ENCODE assay signal across 13 mouse cellular contexts in genomic region chr2:147365908-147366630, GRCm38 (mm10). TPM values are rescaled to one million over a fixed set of nuclear protein-coding genes. Genes with fewer than 3 reads are reported as not detected.
A peak's percentile ranks its signal among the peaks of the same experiment; 100 is the strongest.
DNase-seq lines count a peak whose midpoint lies in the region; ATAC-seq and TF ChIP-seq lines count a peak whose summit lies in the region.
"Had no signal": no experiment of that assay in that cellular context is flagged by ENCODE, and none has a peak within 500 bp of the region (broad histone marks: within the 10 kb centered on the region; RNA-seq: fewer than 3 reads in every experiment).

No protein-coding gene starts in this region.

- H3K27me3 ChIP-seq in heart, embryonic 12.5 days (replicated peaks) = peaks cover 91% of the 10 kb centered on the region
- peaks cover 92% of the 10 kb centered on the region for H3K27me3 ChIP-seq in midbrain, embryonic 12.5 days
- peaks cover 93% of the 10 kb centered on the region for H3K27me3 ChIP-seq in midbrain, postnatal 0 days (ENCODE audit: insufficient read depth, low read length)
- H3K27me3 ChIP-seq in hindbrain, embryonic 15.5 days = peaks cover 91% of the 10 kb centered on the region
- H3K27me3 ChIP-seq in neural tube, embryonic 15.5 days (replicated peaks) = peaks cover 91% of the 10 kb centered on the region

- H3K9ac ChIP-seq in heart, embryonic 12.5 days = no peak overlapping the region
- H3K9ac ChIP-seq in midbrain, embryonic 12.5 days (replicated peaks) = no peak overlapping the region
- no peak overlapping the region for H3K9ac ChIP-seq in midbrain, postnatal 0 days (replicated peaks; ENCODE audit: low read length, poor library complexity, severe bottlenecking)
- no peak overlapping the region for H3K9ac ChIP-seq in hindbrain, embryonic 15.5 days
- no peak overlapping the region for H3K9ac ChIP-seq in neural tube, embryonic 15.5 days (replicated peaks)

- H3K27ac ChIP-seq in heart, embryonic 12.5 days (ENCODE audit: poor library complexity, severe bottlenecking) = no peak overlapping the region
- H3K27ac ChIP-seq in midbrain, embryonic 12.5 days (replicated peaks) = no peak overlapping the region
- H3K27ac ChIP-seq in midbrain, postnatal 0 days (ENCODE audit: low read depth, low read length) = no peak overlapping the region
- no peak overlapping the region for H3K27ac ChIP-seq in hindbrain, embryonic 15.5 days (replicated peaks)
- H3K27ac ChIP-seq in neural tube, embryonic 15.5 days (replicated peaks) = no peak overlapping the region
- H3K27ac ChIP-seq in layer of hippocampus, adult 2 months = no peak overlapping the region
- H3K27ac ChIP-seq: macrophage had no signal

- H3K9me3 ChIP-seq in heart, embryonic 12.5 days (replicated peaks) = no peaks in the 10 kb centered on the region
- no peaks in the 10 kb centered on the region for H3K9me3 ChIP-seq in midbrain, embryonic 12.5 days
- 0 out of 2 replicates have a peak, but pooled peaks cover 3% of the 10 kb centered on the region for H3K9me3 ChIP-seq in midbrain, postnatal 0 days (ENCODE audit: low read length)
- H3K9me3 ChIP-seq in hindbrain, embryonic 15.5 days = no peaks in the 10 kb centered on the region
- no peaks in the 10 kb centered on the region for H3K9me3 ChIP-seq in neural tube, embryonic 15.5 days (replicated peaks)

- DNase-seq in heart, adult 18-20 months = no peak
- no peak for DNase-seq in midbrain, postnatal 0 days (ENCODE audit: low spot score)
- DNase-seq in kidney, adult 8-10 months = no peak
- DNase-seq in layer of hippocampus, adult 2 months (ENCODE audit: low spot score in 2 of 2) = no peak

- TF ChIP-seq CTCF in midbrain, postnatal 0 days (IDR thresholded peaks at IDR 0.05) = no peak
- TF ChIP-seq CTCF in layer of hippocampus, adult 2 months (conservative IDR thresholded peaks at IDR 0.05) = no peak

- ATAC-seq in heart, embryonic 12.5 days (ENCODE audit: insufficient number of reproducible peaks, low FRiP score) = no peak
- no peak for ATAC-seq in midbrain, embryonic 12.5 days (ENCODE audit: low FRiP score, low read depth)
- no peak for ATAC-seq in midbrain, postnatal 0 days (ENCODE audit: low FRiP score)
- ATAC-seq in hindbrain, embryonic 15.5 days (ENCODE audit: low FRiP score, low read depth) = no peak
- no peak for ATAC-seq in neural tube, embryonic 15.5 days (ENCODE audit: low FRiP score)
- ATAC-seq: CD4-positive, CD25-positive, alpha-beta regulatory T cell, adult 4 months had no signal

- peak overlapping the region; percentile 43; the same call in 1 of the 2 replicates for H3K4me3 ChIP-seq in heart, embryonic 12.5 days
- H3K4me3 ChIP-seq in midbrain, embryonic 12.5 days = 0 out of 2 replicates have a peak overlapping the region, but pooled peaks have one; percentile 32
- H3K4me3 ChIP-seq in midbrain, postnatal 0 days (ENCODE audit: low read depth, low read length) = no peak overlapping the region
- 0 out of 2 replicates have a peak overlapping the region, but pooled peaks have one; percentile 27 for H3K4me3 ChIP-seq in hindbrain, embryonic 15.5 days
- H3K4me3 ChIP-seq in neural tube, embryonic 15.5 days (replicated peaks) = peak overlapping the region; percentile 28
- no peak overlapping the region for H3K4me3 ChIP-seq in layer of hippocampus, adult 2 months

- 3% methylated on average over 36 of the region's 36 CpGs for WGBS in heart, embryonic 12.5 days
- 2% methylated on average over 35 of the region's 36 CpGs for WGBS in midbrain, embryonic 12.5 days
- WGBS in midbrain, postnatal 0 days = 2% methylated on average over 36 of the region's 36 CpGs
- WGBS in hindbrain, embryonic 15.5 days = 2% methylated on average over 36 of the region's 36 CpGs
- 1% methylated on average over 36 of the region's 36 CpGs for WGBS in neural tube, embryonic 15.5 days

- peak overlapping the region; percentile 73 for H3K4me2 ChIP-seq in heart, embryonic 12.5 days
- H3K4me2 ChIP-seq in midbrain, embryonic 12.5 days (replicated peaks) = no peak overlapping the region
- no peak overlapping the region for H3K4me2 ChIP-seq in midbrain, postnatal 0 days (ENCODE audit: low read depth, low read length, poor library complexity, severe bottlenecking)
- H3K4me2 ChIP-seq in hindbrain, embryonic 15.5 days = peak overlapping the region; percentile 51; the same call in 1 of the 2 replicates
- H3K4me2 ChIP-seq in neural tube, embryonic 15.5 days = peak overlapping the region; percentile 50; the same call in 1 of the 2 replicates

- H3K36me3 ChIP-seq in heart, embryonic 12.5 days = no peaks in the 10 kb centered on the region
- H3K36me3 ChIP-seq in midbrain, embryonic 12.5 days = no peaks in the 10 kb centered on the region
- no peaks in the 10 kb centered on the region for H3K36me3 ChIP-seq in midbrain, postnatal 0 days (ENCODE audit: insufficient read depth, low read length)
- H3K36me3 ChIP-seq in hindbrain, embryonic 15.5 days = no peaks in the 10 kb centered on the region
- no peaks in the 10 kb centered on the region for H3K36me3 ChIP-seq in neural tube, embryonic 15.5 days

- H3K4me1 ChIP-seq in heart, embryonic 12.5 days (replicated peaks) = peaks cover 23% of the 10 kb centered on the region
- peaks cover 10% of the 10 kb centered on the region; the same call in 1 of the 2 replicates for H3K4me1 ChIP-seq in midbrain, embryonic 12.5 days
- no peaks in the 10 kb centered on the region for H3K4me1 ChIP-seq in midbrain, postnatal 0 days (ENCODE audit: insufficient read depth, low read length)
- peaks cover 12% of the 10 kb centered on the region for H3K4me1 ChIP-seq in hindbrain, embryonic 15.5 days (replicated peaks)
- peaks cover 19% of the 10 kb centered on the region for H3K4me1 ChIP-seq in neural tube, embryonic 15.5 days

RNA-seq across cellular contexts. Expression of gene Pax1, which starts 4.3 kb away (rescaled TPM):
- polyA plus RNA-seq in heart, embryonic 12.5 days (2016; fragmentation: Nextera tagmentation; extraction: Ambion mirVana) = 0.06 TPM in 1 of 2 replicates, not detected in the other
- not detected for total RNA-seq in heart, adult 18-20 months (2021)
- 0.69 and 0.70 TPM in 2 replicates for polyA plus RNA-seq in midbrain, embryonic 12.5 days (2016; fragmentation: Nextera tagmentation; extraction: Ambion mirVana)
- 0.49 TPM in 1 of 2 replicates, not detected in the other for total RNA-seq in midbrain, postnatal 0 days (2014; rRNA removed)
- not detected in 2 replicates for polyA plus RNA-seq in midbrain, postnatal 0 days (2015; fragmentation: Nextera tagmentation; extraction: Ambion mirVana)
- not detected in 2 replicates for polyA plus RNA-seq in hindbrain, embryonic 15.5 days (2015; fragmentation: Nextera tagmentation; extraction: Ambion mirVana)
- polyA plus RNA-seq in neural tube, embryonic 15.5 days (2015; fragmentation: Nextera tagmentation; extraction: Ambion mirVana) = 0.74 and 20.4 TPM in 2 replicates
- under 1 TPM in 1 of 2 experiments, not detected in 1; 0.18 TPM for total RNA-seq in layer of hippocampus, adult 2 months (2021)
- total RNA-seq: layer of hippocampus, adult 8-10 months; liver, adult 2 months; neutrophil, adult 5-6 weeks had no signal
- polyA plus RNA-seq: CD4-positive, CD25-positive, alpha-beta regulatory T cell, adult 4 months; liver, adult 2 months; macrophage had no signal

Comparison
In these comparisons a context has a peak if more than half of its experiments do, and no peak if none do; other contexts are left out.
1. H3K4me3 ChIP-seq: peak in heart, embryonic 12.5 days (single experiment), midbrain, embryonic 12.5 days (single experiment), hindbrain, embryonic 15.5 days (single experiment) and neural tube, embryonic 15.5 days (single experiment); none in midbrain, postnatal 0 days (single experiment) and layer of hippocampus, adult 2 months (single experiment).
2. H3K4me2 ChIP-seq: peak in heart, embryonic 12.5 days (single experiment), hindbrain, embryonic 15.5 days (single experiment) and neural tube, embryonic 15.5 days (single experiment); none in midbrain, embryonic 12.5 days (single experiment) and midbrain, postnatal 0 days (single experiment).